7 mouse cellular contexts compared by ENCODE assay signal in genomic region chr17:56475584-56476401, GRCm38 (mm10). TPM values are rescaled to one million over a fixed set of nuclear protein-coding genes. Genes with fewer than 3 reads are reported as not detected.
DNase-seq lines count a peak whose midpoint lies in the region; ATAC-seq and TF ChIP-seq lines count a peak whose summit lies in the region.

No protein-coding gene starts in this region.

- intact Hi-C loops in left cerebral cortex, postnatal 25 days (cut with DNase I), result loop anchor here (1.0 to 5.0 kb wide), 2 partner anchors 32 to 77 kb away; partner anchors contain the start of gene Gm20219

- ATAC-seq in heart, embryonic 12.5 days (ENCODE audit: insufficient number of reproducible peaks, low FRiP score), result peak; percentile 9; the same call in 1 of the 2 replicates
- ATAC-seq in midbrain, embryonic 15.5 days (replicated peaks), result peak; percentile 50

- under 1% methylated on average over 63 of the region's 66 CpGs for WGBS in cerebellum, adult 2 months
- 1% methylated on average over 64 of the region's 66 CpGs for WGBS in heart, embryonic 12.5 days
- WGBS in midbrain, embryonic 15.5 days, result under 1% methylated on average over 65 of the region's 66 CpGs

- H3K36me3 ChIP-seq in C2C12 (ENCODE audit: control insufficient read depth, insufficient read depth), result no peaks in the 10 kb centered on the region
- H3K36me3 ChIP-seq in heart, embryonic 12.5 days, result no peaks in the 10 kb centered on the region
- no peaks in the 10 kb centered on the region for H3K36me3 ChIP-seq in midbrain, embryonic 15.5 days (replicated peaks)

- peaks cover 5% of the 10 kb centered on the region for H3K9me3 ChIP-seq in heart, embryonic 12.5 days (replicated peaks)
- H3K9me3 ChIP-seq in midbrain, embryonic 15.5 days, result no peaks in the 10 kb centered on the region

- H3K4me3 ChIP-seq in C2C12 (ENCODE audit: insufficient read depth, poor library complexity, severe bottlenecking), result peak overlapping the region; percentile 65
- peak overlapping the region; percentile 83 for H3K4me3 ChIP-seq in cerebellum, adult 2 months (replicated peaks; ENCODE audit: insufficient read depth, low read depth, low read length)
- peak overlapping the region; percentile 84 for H3K4me3 ChIP-seq in heart, embryonic 12.5 days
- H3K4me3 ChIP-seq in midbrain, embryonic 15.5 days, result peak overlapping the region; percentile 76

- H3K27ac ChIP-seq in cerebellum, adult 2 months (ENCODE audit: insufficient read depth, low read length), result peak overlapping the region; percentile 76
- H3K27ac ChIP-seq in heart, embryonic 12.5 days (ENCODE audit: poor library complexity, severe bottlenecking), result peak overlapping the region; percentile 55
- H3K27ac ChIP-seq in midbrain, embryonic 15.5 days, result peak overlapping the region; percentile 96

- H3ac ChIP-seq in C2C12 (ENCODE audit: control insufficient read depth, insufficient read length, low read depth), result peak overlapping the region; percentile 90

- peak overlapping the region; percentile 94 for H3K9ac ChIP-seq in heart, embryonic 12.5 days
- H3K9ac ChIP-seq in midbrain, embryonic 15.5 days, result peak overlapping the region; percentile 93

- H3K79me3 ChIP-seq in C2C12 (ENCODE audit: low read depth), result peaks cover 27% of the 10 kb centered on the region

- DNase-seq in 416B (ENCODE audit: low read depth), result peak; percentile 25
- DNase-seq in cerebellum, adult 2 months, result peak; percentile 75 to 81
- DNase-seq in left cerebral cortex, postnatal 25 days (ENCODE audit: low spot score in 2 of 2), result peak; percentile 55 to 56
- peak; percentile 51 to 62 for DNase-seq in thymus, postnatal 10 days (ENCODE audit: low spot score in 2 of 2)

- peak overlapping the region; percentile 100 for H3K4me2 ChIP-seq in heart, embryonic 12.5 days
- peak overlapping the region; percentile 95 for H3K4me2 ChIP-seq in midbrain, embryonic 15.5 days

- peaks cover 9% of the 10 kb centered on the region for H3K4me1 ChIP-seq in cerebellum, adult 2 months (ENCODE audit: control insufficient read depth, insufficient read depth, low read length)
- H3K4me1 ChIP-seq in heart, embryonic 12.5 days (replicated peaks), result peaks cover 44% of the 10 kb centered on the region
- H3K4me1 ChIP-seq in midbrain, embryonic 15.5 days, result peaks cover 39% of the 10 kb centered on the region

- no peak for TF ChIP-seq CTCF in C2C12 (IDR thresholded peaks at IDR 0.05; ENCODE audit: control insufficient read depth, insufficient read depth, insufficient read length)
- no peak for TF ChIP-seq CTCF in cerebellum, adult 2 months (IDR thresholded peaks at IDR 0.05; ENCODE audit: borderline replicate concordance, insufficient read depth, low read depth, low read length)

- no peaks in the 10 kb centered on the region for H3K27me3 ChIP-seq in C2C12 (ENCODE audit: control insufficient read depth, insufficient read depth, insufficient read length)
- no peaks in the 10 kb centered on the region for H3K27me3 ChIP-seq in cerebellum, adult 2 months (ENCODE audit: control insufficient read depth, insufficient read depth, low read length)
- peaks cover 51% of the 10 kb centered on the region for H3K27me3 ChIP-seq in heart, embryonic 12.5 days (replicated peaks)
- H3K27me3 ChIP-seq in midbrain, embryonic 15.5 days (replicated peaks), result no peaks in the 10 kb centered on the region

- H3K79me2 ChIP-seq in C2C12 (ENCODE audit: control insufficient read depth, insufficient read depth), result peaks cover 52% of the 10 kb centered on the region

- no peak for TF ChIP-seq POLR2A in cerebellum, adult 2 months (IDR thresholded peaks at IDR 0.05; ENCODE audit: borderline replicate concordance, insufficient read depth, low read length)

TF ChIP-seq in C2C12, 6 proteins besides CTCF, POLR2A, EP300 and RAD21:
- no peak for TF ChIP-seq MYOD1 (IDR thresholded peaks at IDR 0.05; ENCODE audit: control insufficient read depth, insufficient read length, low read depth)
- no peak for TF ChIP-seq CEBPB (IDR thresholded peaks at IDR 0.05; ENCODE audit: low read depth)
- TF ChIP-seq USF1 (IDR thresholded peaks at IDR 0.05; ENCODE audit: low read depth), result no peak
- TF ChIP-seq FOSL1 (IDR thresholded peaks at IDR 0.05; ENCODE audit: insufficient read depth, low read length, poor library complexity, severe bottlenecking), result no peak
- no peak for TF ChIP-seq MAX (IDR thresholded peaks at IDR 0.05)
- TF ChIP-seq MYOG (IDR thresholded peaks at IDR 0.05; ENCODE audit: control insufficient read depth, extremely low read depth, insufficient read length), result no peak

RNA-seq across cellular contexts. Expression of gene Ptprs, which starts 0.5 kb away (rescaled TPM):
- polyA plus RNA-seq in C2C12 (2012; fragmentation: generic; extraction: Trizol), result 56.8 TPM
- 478 and 518 TPM in 2 replicates for polyA plus RNA-seq in cerebellum, adult 2 months (2012; rRNA removed)
- 86.8 and 90.2 TPM in 2 replicates for polyA plus RNA-seq in heart, embryonic 12.5 days (2016; fragmentation: Nextera tagmentation; extraction: Ambion mirVana)
- 100 to 1,000 TPM; 621 to 622 TPM for total RNA-seq in left cerebral cortex, postnatal 25 days (2021)
- 339 and 349 TPM in 2 replicates for polyA plus RNA-seq in midbrain, embryonic 15.5 days (2015; fragmentation: Nextera tagmentation; extraction: Ambion mirVana)

RNA-seq across cellular contexts. Expression of gene Znrf4, which starts 36.4 kb away (rescaled TPM):
- not detected for polyA plus RNA-seq in C2C12 (2012; fragmentation: generic; extraction: Trizol)
- not detected in 2 replicates for polyA plus RNA-seq in cerebellum, adult 2 months (2012; rRNA removed)
- not detected in 2 replicates for polyA plus RNA-seq in heart, embryonic 12.5 days (2016; fragmentation: Nextera tagmentation; extraction: Ambion mirVana)
- not detected for total RNA-seq in left cerebral cortex, postnatal 25 days (2021)
- polyA plus RNA-seq in midbrain, embryonic 15.5 days (2015; fragmentation: Nextera tagmentation; extraction: Ambion mirVana), result not detected in 2 replicates

Comparison
In these comparisons a context has a peak if more than half of its experiments do, and no peak if none do; other contexts are left out.
1. Peak in every context shown above with its lines: DNase-seq, ATAC-seq, H3K4me3 ChIP-seq and H3K27ac ChIP-seq.
2. DNase-seq: peak in every context shown above with its lines; median percentile 78 in cerebellum, adult 2 months; 56 in thymus, postnatal 10 days; 56 in left cerebral cortex, postnatal 25 days; 25 in 416B.